Comparison of ENCODE assay signal across 29 mouse cellular contexts in genomic region chr9:72400121-72400520, GRCm38 (mm10). TPM values are rescaled to one million over a fixed set of nuclear protein-coding genes. Genes with fewer than 3 reads are reported as not detected.
DNase-seq lines count a peak whose midpoint lies in the region; ATAC-seq and TF ChIP-seq lines count a peak whose summit lies in the region.
"Had no signal": no experiment of that assay in that cellular context is flagged by ENCODE, and none has a peak within 500 bp of the region (broad histone marks: within the 10 kb centered on the region; RNA-seq: fewer than 3 reads in every experiment).

No protein-coding gene starts in this region.

- H3K4me2 ChIP-seq in CH12.LX (ENCODE audit: insufficient read depth, low read depth, poor library complexity, severe bottlenecking), result peak overlapping the region; percentile 47
- H3K4me2 ChIP-seq: embryonic facial prominence, embryonic 13.5 days; forebrain, embryonic 15.5 days; hindbrain, embryonic 12.5 days; intestine, embryonic 15.5 days; limb, embryonic 15.5 days; liver, embryonic 13.5 days; midbrain, embryonic 11.5 days; stomach, embryonic 15.5 days had no signal

- TF ChIP-seq RAD21 in CH12.LX (IDR thresholded peaks at IDR 0.05; ENCODE audit: low read depth, low read length), result no peak

- no peak overlapping the region for H3K9ac ChIP-seq in CH12.LX (ENCODE audit: insufficient read depth, low read depth)
- H3K9ac ChIP-seq: embryonic facial prominence, embryonic 13.5 days; forebrain, embryonic 15.5 days; hindbrain, embryonic 12.5 days; intestine, embryonic 15.5 days; limb, embryonic 15.5 days; liver, embryonic 13.5 days; stomach, embryonic 15.5 days had no signal

- no peak for TF ChIP-seq EP300 in CH12.LX (IDR thresholded peaks at IDR 0.05; ENCODE audit: low read length)

- 0 out of 2 replicates have a peak, but pooled peaks have one; percentile 21 for ATAC-seq in megakaryocyte, adult 5-6 weeks (ENCODE audit: poor library complexity, severe bottlenecking)
- no peak for ATAC-seq in megakaryocyte progenitor cell, adult 5-6 weeks (replicated peaks; ENCODE audit: poor library complexity)
- ATAC-seq: forebrain, embryonic 15.5 days; hindbrain, postnatal 0 days; intestine, embryonic 15.5 days; midbrain, embryonic 16.5 days had no signal

- H3K27me3 ChIP-seq in thymus, adult 2 months (ENCODE audit: control insufficient read depth, insufficient read depth, low read length), result no peaks in the 10 kb centered on the region
- H3K27me3 ChIP-seq in CH12.LX (replicated peaks), result no peaks in the 10 kb centered on the region
- H3K27me3 ChIP-seq: forebrain, embryonic 15.5 days; hindbrain, embryonic 12.5 days; intestine, embryonic 15.5 days; limb, embryonic 15.5 days; liver, embryonic 13.5 days; stomach, embryonic 15.5 days had no signal

- H3K4me1 ChIP-seq in thymus, adult 2 months (replicated peaks; ENCODE audit: control insufficient read depth, insufficient read depth, low read length), result peaks cover 57% of the 10 kb centered on the region
- H3K4me1 ChIP-seq in CH12.LX (ENCODE audit: control insufficient read depth in 1 of 2, insufficient read depth in 2 of 2), result peaks cover 3 to 15% of the 10 kb centered on the region in 2 experiments
- H3K4me1 ChIP-seq: embryonic facial prominence, embryonic 13.5 days; hindbrain, embryonic 12.5 days; intestine, embryonic 15.5 days; limb, embryonic 15.5 days; stomach, embryonic 15.5 days had no signal

- dilution Hi-C loops in CH12.LX (cut with MboI; ENCODE audit: extremely low pct_ligation_motif_present, extremely low pct_unique_long_range_greater_than_20kb, low sequenced_read_pairs), result no loop called here

- DNase-seq in thymus, adult 2 months, result peak; percentile 26
- DNase-seq in thymus, postnatal 25 days, result no peak
- peak; percentile 16 for DNase-seq in CH12.LX (ENCODE audit: extremely low read depth)
- no peak for DNase-seq in neural tube, embryonic 10.5 days (ENCODE audit: extremely low spot score, low spot score)
- no peak for DNase-seq in layer of hippocampus, adult 11-12 months (ENCODE audit: low spot score)
- DNase-seq: adrenal gland, postnatal 25 days; B cell, adult 2 months; cerebellum, adult 18-20 months; cerebellum, postnatal 10 days; heart, postnatal 36 days; kidney, adult 2 months; kidney, postnatal 36 days; layer of hippocampus, postnatal 36 days; liver, embryonic 13.5 days; lung, adult 2 months; lung, postnatal 10 days had no signal

- 3% methylated on average over 4 of the region's 4 CpGs for WGBS in thymus, adult 2 months

- TF ChIP-seq CTCF in thymus, adult 2 months (IDR thresholded peaks at IDR 0.05; ENCODE audit: borderline replicate concordance, control insufficient read depth, extremely low read depth, insufficient read depth, low read length, poor library complexity), result no peak
- TF ChIP-seq CTCF in CH12.LX (conservative IDR thresholded peaks at IDR 0.05 in 1 of 2, IDR thresholded peaks at IDR 0.05 in 1 of 2; ENCODE audit: low read depth in 2 of 2, low read length in 2 of 2), result no peak

- H3K27ac ChIP-seq in thymus, adult 2 months (ENCODE audit: control insufficient read depth, insufficient read depth, low read length), result peak overlapping the region; percentile 100
- H3K27ac ChIP-seq in CH12.LX (ENCODE audit: insufficient read depth, low read depth), result no peak overlapping the region
- H3K27ac ChIP-seq: embryonic facial prominence, embryonic 13.5 days; forebrain, embryonic 10.5 days; forebrain, embryonic 15.5 days; hindbrain, embryonic 12.5 days; hindbrain, postnatal 0 days; intestine, embryonic 15.5 days; limb, embryonic 10.5 days; limb, embryonic 15.5 days; liver, embryonic 13.5 days; stomach, embryonic 15.5 days had no signal

- in situ Hi-C loops in CH12.LX (cut with MboI; ENCODE audit: low pct_ligation_motif_present, low pct_unique_long_range_greater_than_20kb, low sequenced_read_pairs), result loop anchor here (10.0 kb wide), 1 partner anchor 755 kb away; no protein-coding TSS in a partner anchor

- H3K36me3 ChIP-seq in thymus, adult 2 months (ENCODE audit: control insufficient read depth, insufficient read depth, low read length), result no peaks in the 10 kb centered on the region
- no peaks in the 10 kb centered on the region for H3K36me3 ChIP-seq in CH12.LX (replicated peaks in 1 of 2; ENCODE audit: control insufficient read depth in 1 of 2, insufficient read depth in 1 of 2, low read length in 1 of 2)
- H3K36me3 ChIP-seq: embryonic facial prominence, embryonic 13.5 days; forebrain, embryonic 10.5 days; forebrain, embryonic 15.5 days; hindbrain, embryonic 12.5 days; intestine, embryonic 15.5 days; limb, embryonic 10.5 days; limb, embryonic 15.5 days; liver, embryonic 13.5 days; stomach, embryonic 15.5 days had no signal

- H3K9me3 ChIP-seq in CH12.LX (replicated peaks; ENCODE audit: low read length), result peaks cover 7% of the 10 kb centered on the region
- H3K9me3 ChIP-seq: embryonic facial prominence, embryonic 13.5 days; forebrain, embryonic 15.5 days; hindbrain, embryonic 12.5 days; intestine, embryonic 15.5 days; limb, embryonic 10.5 days; limb, embryonic 15.5 days; liver, embryonic 13.5 days; stomach, embryonic 15.5 days had no signal

- H3K79me2 ChIP-seq in CH12.LX (replicated peaks; ENCODE audit: control insufficient read depth, extremely low read depth, insufficient read depth, poor library complexity, severe bottlenecking), result no peaks in the 10 kb centered on the region

- TF ChIP-seq POLR2A in thymus, adult 2 months (IDR thresholded peaks at IDR 0.05; ENCODE audit: control insufficient read depth, extremely low read depth, insufficient read depth, low read length, poor library complexity), result no peak
- TF ChIP-seq POLR2A in CH12.LX (IDR thresholded peaks at IDR 0.05; ENCODE audit: low read depth, low read length), result no peak

- H3K4me3 ChIP-seq in thymus, adult 2 months (ENCODE audit: control insufficient read depth, insufficient read depth, low read length), result no peak overlapping the region
- no peak overlapping the region for H3K4me3 ChIP-seq in CH12.LX (replicated peaks in 1 of 3; ENCODE audit: low read depth in 2 of 3, low read length in 2 of 3, poor library complexity in 1 of 3)
- H3K4me3 ChIP-seq: embryonic facial prominence, embryonic 13.5 days; forebrain, embryonic 10.5 days; forebrain, embryonic 15.5 days; hindbrain, embryonic 12.5 days; intestine, embryonic 15.5 days; limb, embryonic 10.5 days; limb, embryonic 15.5 days; liver, embryonic 13.5 days; stomach, embryonic 15.5 days had no signal

TF ChIP-seq in CH12.LX, 34 proteins besides CTCF, POLR2A, EP300 and RAD21:
- TF ChIP-seq BHLHE40 (IDR thresholded peaks at IDR 0.05; ENCODE audit: low read depth, low read length), result peak; percentile 41; the same call in 1 of the 2 replicates
- TF ChIP-seq E2F4 (IDR thresholded peaks at IDR 0.05; ENCODE audit: insufficient replicate concordance, low read depth, low read length), result no peak
- no peak for TF ChIP-seq ZC3H11A (IDR thresholded peaks at IDR 0.05; ENCODE audit: low read depth, low read length)
- peak; percentile 65 for TF ChIP-seq ZNF384 (IDR thresholded peaks at IDR 0.05; ENCODE audit: low read depth, low read length)

RNA-seq across cellular contexts. Expression of gene Mns1, which starts 37.7 kb away (rescaled TPM):
- polyA plus RNA-seq in thymus, adult 2 months (2012; rRNA removed), result 7.4 and 8.1 TPM in 2 replicates
- total RNA-seq in CH12.LX (2012; rRNA removed), result 19.4 and 32.2 TPM in 2 replicates
- total RNA-seq in CH12.LX (2014; rRNA removed), result 16.7 and 19.8 TPM in 2 replicates
- polyA plus RNA-seq in CH12.LX (2012; ENCODE audit: insufficient read length, low read depth), result 66.0 and 87.7 TPM in 2 replicates
- total RNA-seq in megakaryocyte, adult 5-6 weeks (2015), result 21.0 and 25.9 TPM in 2 replicates
- total RNA-seq in megakaryocyte, adult 5-6 weeks (2017), result 29.4 and 31.4 TPM in 2 replicates
- 59.4 and 83.2 TPM in 2 replicates for total RNA-seq in megakaryocyte progenitor cell, adult 5-6 weeks (2015)
- total RNA-seq in megakaryocyte progenitor cell, adult 5-6 weeks (2017), result 89.7 and 128 TPM in 2 replicates

Comparison
In these comparisons a context has a peak if more than half of its experiments do, and no peak if none do; other contexts are left out.
1. DNase-seq: peak in thymus, adult 2 months (single experiment) and CH12.LX (single experiment); none in thymus, postnatal 25 days (single experiment), neural tube, embryonic 10.5 days (single experiment) and layer of hippocampus, adult 11-12 months (single experiment).